In genomic region chr16:8806703-8807102, GRCm38 (mm10) we compare ENCODE assay signal across 8 mouse cellular contexts. TPM values are rescaled to one million over a fixed set of nuclear protein-coding genes. Genes with fewer than 3 reads are reported as not detected.
DNase-seq lines count a peak whose midpoint lies in the region.

No protein-coding gene starts in this region.

- DNase-seq in gastrocnemius, adult 18-20 months (ENCODE audit: low spot score), result peak; percentile 33
- no peak for DNase-seq in gastrocnemius, postnatal 36 days
- DNase-seq in ovary, postnatal 36 days (ENCODE audit: low spot score), result peak; percentile 11
- no peak for DNase-seq in ovary, postnatal 10 days (ENCODE audit: low spot score)
- DNase-seq in embryo, embryonic 10.5 days (ENCODE audit: low spot score), result peak; percentile 73
- peak; percentile 67 for DNase-seq in lung, postnatal 36 days
- no peak for DNase-seq in right cerebral cortex, postnatal 36 days (ENCODE audit: low spot score in 2 of 2)
- DNase-seq in layer of hippocampus, adult 11-12 months (ENCODE audit: low spot score), result no peak

- intact Hi-C loops in gastrocnemius, postnatal 36 days (cut with DNase I), result loop anchor here (1.0 kb wide), 1 partner anchor 63 kb away; no protein-coding TSS in a partner anchor

RNA-seq across cellular contexts. Expression of gene Usp7, which starts 14.6 kb away (rescaled TPM):
- 10 to 100 TPM; 56.1 to 62.5 TPM for total RNA-seq in gastrocnemius, adult 18-20 months (2021)
- 10 to 100 TPM; 48.3 to 57.0 TPM for total RNA-seq in gastrocnemius, postnatal 36 days (2021)

RNA-seq across cellular contexts. Expression of gene 1810013L24Rik, which starts 23.2 kb away (rescaled TPM):
- 10 to 100 TPM; 78.1 to 92.4 TPM for total RNA-seq in gastrocnemius, adult 18-20 months (2021)
- total RNA-seq in gastrocnemius, postnatal 36 days (2021), result 10 to 100 TPM; 79.2 to 94.8 TPM

Comparison
In these comparisons a context has a peak if more than half of its experiments do, and no peak if none do; other contexts are left out.
1. DNase-seq: peak in gastrocnemius, adult 18-20 months (single experiment), ovary, postnatal 36 days (single experiment), embryo, embryonic 10.5 days (single experiment) and lung, postnatal 36 days (single experiment); none in gastrocnemius, postnatal 36 days (0 of 2), ovary, postnatal 10 days (single experiment), right cerebral cortex, postnatal 36 days (0 of 2) and layer of hippocampus, adult 11-12 months (single experiment).